Mouse (Mus musculus): ENCODE measurements around the gene Siah2.

DNA sequence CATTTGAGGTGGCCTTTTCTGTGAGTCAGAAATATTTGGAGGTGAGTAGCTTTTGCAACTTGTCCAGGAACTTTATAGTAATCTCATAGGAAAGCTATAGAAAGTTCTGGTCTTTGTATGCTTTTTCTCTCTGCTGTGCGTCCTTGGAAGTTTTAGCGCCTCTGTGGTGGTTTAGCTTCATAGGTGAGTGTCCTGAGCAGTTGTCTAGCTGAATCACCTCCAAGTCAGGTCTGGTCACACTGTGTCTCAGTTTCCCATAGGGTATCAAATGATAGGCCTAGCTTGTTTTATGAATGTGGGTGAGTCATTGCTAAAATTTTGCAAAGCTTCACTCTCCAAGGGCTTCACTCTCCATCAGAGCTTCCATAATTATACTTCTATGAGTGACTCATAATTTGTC is 31.5 kb upstream of the Siah2 start:
- TF ChIP-seq CTCF (IDR thresholded peaks at IDR 0.05) (no peak), EP300 (IDR thresholded peaks at IDR 0.05) (no peak)

Data from lung, postnatal 0 days (tissue).